Mouse (Mus musculus) spleen, postnatal 36 days (tissue): ENCODE results near the gene Psmc4.

ENCODE experiments used
- DNase-seq, 2 experiments: peaks; one replicate each; pipeline ENCODE4 v3.0.0; 2022; ENCODE audit warnings: low spot score in 2 of 2, mixed read lengths in 1 of 2

Psmc4 gene

DNA sequence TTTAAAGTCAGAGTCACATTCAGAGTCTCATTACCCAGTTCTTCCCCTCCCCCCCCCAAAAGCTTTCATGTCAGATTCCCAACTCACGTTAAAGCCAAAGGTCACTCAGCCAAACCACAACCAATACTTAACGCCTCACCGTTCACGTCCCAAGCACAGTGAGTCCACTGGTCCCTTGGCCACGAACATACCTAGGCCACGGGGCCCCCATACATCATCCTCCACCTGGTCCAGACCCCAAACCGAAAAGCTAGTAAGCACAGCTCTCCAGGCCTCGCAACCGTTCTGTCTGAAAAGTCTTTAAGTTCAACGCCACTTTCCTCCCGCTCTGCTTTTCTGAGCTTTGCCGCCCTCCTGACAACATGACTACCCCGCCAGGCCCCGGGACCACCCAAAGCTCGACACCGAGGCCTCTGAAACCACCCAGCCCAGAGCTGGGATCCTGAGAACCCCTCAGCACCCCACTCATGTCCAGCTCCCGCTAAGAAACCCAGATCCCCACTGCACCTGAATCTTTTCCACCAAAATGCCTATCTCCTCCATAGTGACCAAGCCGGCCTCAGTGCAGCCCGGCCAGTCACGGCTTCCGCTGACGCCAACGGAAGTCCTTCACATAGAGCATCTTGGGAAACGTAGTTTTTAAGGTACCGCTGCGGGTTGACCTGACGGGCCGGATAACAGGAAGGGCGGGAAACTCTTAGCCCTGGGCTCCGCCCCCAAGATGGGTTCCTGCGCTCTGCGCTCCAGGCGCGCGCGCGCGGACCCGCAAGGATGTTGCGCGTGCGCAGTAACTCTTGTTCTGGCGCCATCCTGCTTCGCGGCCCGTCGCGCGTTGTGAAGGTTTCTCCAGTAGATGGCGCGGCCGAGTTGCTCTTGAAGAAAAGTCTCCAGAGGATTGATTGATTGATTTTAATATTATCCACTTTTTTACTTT, at the start of gene Psmc4:
Psmc4 (minus strand) TSS at position 626 of the 934 bp plus-strand sequence.
- DNase-seq, result peak; percentile 98

- DNase-seq, result no peak
These were observed 49.2 kb upstream of the Psmc4 start for GRCm38 (mm10) chr7:28099101-28099500.

- DNase-seq, result no peak
These were observed 43.6 kb upstream of the Psmc4 start for GRCm38 (mm10) chr7:28093541-28093940.

DNA sequence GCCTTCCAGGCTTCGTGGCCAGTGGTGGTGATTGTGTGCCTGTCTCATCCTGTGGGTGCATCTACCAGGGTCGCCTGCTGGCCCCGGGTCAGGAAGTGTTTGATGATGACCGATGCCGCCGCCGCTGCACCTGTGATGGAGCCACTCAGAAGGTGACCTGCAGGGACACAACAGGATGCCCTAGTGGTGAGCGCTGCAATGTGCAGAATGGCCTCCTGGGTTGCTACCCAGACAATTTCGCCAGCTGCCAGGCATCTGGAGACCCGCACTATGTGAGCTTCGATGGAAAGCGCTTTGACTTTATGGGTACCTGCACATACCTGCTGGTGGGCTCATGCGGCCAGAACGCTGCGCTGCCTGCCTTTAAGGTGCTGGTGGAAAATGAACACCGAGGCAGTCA, 36.3 kb upstream of the Psmc4 start:
- no peak for DNase-seq

DNA sequence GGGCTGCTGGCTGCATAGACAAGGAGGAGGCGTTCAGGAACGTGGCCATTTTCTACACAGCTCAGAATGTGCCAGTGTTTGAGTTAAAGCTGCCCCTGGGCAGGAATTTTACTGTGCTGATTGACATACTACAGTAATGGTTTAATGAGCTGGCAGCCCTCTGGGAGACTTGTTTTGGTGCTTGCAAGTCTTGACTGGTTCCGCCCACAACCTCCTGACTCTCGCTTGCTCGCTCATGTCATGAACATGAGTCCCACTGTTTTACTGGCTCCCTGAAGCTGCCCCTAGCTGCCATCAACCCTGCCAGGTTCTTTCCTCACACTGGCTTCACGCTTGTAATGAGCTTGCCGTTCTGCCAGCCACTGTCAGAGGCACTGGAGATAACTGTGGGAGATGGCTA, 34.3 kb upstream of the Psmc4 start:
- no peak for DNase-seq

DNA sequence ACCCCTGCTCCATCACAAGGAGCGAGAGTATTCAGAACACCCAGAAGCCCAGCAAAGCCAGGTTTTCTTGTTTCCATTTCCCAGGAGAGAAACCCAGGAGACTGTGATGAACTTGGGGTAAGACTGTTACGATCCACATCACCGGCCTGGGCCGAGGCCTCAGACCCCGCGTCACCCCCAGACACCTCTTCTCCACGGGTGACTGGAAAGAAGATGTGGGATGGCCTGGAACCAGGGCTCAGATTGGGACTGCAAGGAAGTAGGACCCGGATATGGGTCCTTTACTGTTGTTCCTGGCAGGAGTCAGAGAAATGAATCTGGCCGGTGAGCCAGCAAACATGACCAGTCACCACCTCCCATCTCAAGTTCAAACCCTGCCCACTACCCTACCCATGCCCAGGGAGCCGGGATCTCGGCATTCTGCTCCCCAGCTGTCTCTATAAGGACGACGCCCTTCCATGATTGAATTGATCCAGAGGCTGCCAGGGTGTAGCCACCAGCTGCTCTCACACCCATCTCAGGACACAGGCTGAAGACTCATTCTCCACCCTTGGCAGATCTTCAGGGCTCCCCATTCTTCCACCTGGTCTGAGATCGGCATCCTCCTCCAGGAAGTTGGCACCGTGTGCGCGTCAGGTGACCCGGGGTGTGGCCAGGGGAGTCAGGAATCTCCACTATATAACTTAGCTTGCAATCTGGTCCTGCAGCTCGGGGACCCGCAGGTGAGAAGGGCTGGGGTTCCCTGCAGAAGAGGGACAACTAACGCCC, 20.8 kb upstream of the Psmc4 start, which contains the start of gene Fcgbp:
Fcgbp (plus strand) TSS at position 706 of the 768 bp plus-strand sequence.
- DNase-seq, result no peak

DNA sequence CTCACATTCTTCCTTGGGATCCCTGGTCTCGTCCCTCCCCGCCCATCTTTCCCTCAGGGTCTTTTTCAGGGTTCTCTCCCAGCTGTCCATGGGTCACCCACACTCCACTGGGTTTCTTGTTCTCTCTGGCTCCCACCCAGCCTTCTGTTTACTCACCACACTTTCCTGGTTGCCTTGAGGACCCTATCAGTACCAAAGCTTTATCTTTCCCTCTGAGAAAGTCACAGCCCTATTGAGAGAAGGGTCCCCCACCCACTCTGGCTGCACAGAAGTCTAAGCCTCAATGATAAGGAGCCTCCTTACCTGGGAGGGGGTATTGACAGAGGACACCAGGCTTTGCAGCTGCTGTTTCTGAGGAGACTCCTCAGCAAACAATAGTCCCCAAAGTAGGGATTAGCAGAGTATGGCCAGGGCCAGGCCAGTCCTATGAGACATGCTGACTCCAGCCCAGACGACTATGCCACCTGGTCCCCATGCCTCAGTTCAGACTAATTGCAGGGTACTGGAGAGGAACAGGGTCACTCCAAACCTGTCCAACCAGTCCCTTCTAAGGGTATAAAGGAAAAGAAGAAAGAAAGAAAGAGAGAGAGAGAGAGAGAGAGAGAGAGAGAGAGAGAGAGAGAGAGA, 19.8 kb upstream of the Psmc4 start:
- no peak for DNase-seq

- no peak for DNase-seq
These were observed 18.8 kb upstream of the Psmc4 start for GRCm38 (mm10) chr7:28068661-28069060.

DNA sequence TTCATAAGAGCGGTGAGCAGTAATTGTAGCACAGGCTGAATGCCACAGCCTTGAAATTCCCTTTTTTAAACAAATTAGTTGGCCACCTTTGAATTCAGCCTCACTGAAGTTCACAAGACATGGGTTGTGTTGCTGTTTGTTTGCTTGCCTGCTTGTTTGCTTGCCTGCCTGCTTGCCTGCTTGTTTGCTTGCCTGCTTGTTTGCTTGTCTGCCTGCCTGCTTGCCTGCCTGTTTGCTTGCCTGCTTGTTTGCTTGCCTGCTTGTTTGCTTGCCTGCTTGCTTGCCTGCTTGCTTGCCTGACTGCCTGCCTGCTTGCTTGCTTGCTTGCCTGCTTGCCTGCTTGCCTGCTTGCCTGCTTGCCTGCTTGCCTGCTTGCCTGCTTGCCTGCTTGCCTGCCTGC, 10.1 kb upstream of the Psmc4 start:
- no peak for DNase-seq

DNA sequence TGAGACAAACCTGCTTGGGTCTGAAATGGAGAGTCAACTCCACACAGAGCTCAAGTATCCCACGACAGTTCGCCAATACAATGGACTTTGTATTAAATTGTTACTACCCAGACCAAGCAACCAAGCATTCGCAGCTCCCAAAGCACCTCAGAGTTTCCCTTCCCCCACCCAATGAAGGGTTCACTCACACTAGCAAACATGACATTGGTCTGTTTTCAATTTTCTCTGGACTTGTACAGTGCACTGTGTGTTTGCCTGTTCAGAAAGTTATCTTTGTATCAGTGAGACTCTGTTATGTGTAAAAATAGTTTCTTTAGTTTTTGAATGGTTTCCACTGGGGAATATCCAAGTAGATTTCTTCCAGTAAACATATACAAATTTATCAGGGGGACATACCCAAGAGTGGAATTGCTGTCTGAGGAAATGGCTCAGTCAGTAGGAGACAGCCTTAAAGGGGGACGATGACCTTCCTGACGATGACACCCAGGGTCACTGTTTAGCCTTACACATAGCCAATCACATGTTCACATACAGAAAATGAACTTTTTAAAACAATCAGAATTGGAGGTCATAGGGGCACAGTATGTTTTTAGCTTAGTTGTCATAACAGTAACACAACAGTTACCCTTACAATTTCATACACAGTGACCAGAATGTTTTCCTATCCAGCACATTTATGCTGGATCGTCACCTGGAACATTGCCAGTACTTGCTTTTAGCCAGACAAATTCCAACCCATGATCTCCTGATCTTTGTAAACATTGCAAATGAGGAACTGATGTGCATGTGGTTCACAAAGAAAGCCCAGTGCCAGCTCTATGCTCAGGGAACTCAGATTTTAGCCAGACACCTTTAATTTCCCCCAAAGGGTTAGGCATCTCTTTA, 3.4 kb upstream of the Psmc4 start:
- DNase-seq, result no peak

GRCm38 (mm10) chr7:28050584-28050983, 683 bp upstream of the Psmc4 start:
- no peak for DNase-seq

- DNase-seq, result no peak
These were observed 5.4 kb downstream of the Psmc4 start for GRCm38 (mm10) chr7:28044524-28044923.

- DNase-seq, result no peak
These were observed 35.5 kb downstream of the Psmc4 start for GRCm38 (mm10) chr7:28014445-28014810.

DNA sequence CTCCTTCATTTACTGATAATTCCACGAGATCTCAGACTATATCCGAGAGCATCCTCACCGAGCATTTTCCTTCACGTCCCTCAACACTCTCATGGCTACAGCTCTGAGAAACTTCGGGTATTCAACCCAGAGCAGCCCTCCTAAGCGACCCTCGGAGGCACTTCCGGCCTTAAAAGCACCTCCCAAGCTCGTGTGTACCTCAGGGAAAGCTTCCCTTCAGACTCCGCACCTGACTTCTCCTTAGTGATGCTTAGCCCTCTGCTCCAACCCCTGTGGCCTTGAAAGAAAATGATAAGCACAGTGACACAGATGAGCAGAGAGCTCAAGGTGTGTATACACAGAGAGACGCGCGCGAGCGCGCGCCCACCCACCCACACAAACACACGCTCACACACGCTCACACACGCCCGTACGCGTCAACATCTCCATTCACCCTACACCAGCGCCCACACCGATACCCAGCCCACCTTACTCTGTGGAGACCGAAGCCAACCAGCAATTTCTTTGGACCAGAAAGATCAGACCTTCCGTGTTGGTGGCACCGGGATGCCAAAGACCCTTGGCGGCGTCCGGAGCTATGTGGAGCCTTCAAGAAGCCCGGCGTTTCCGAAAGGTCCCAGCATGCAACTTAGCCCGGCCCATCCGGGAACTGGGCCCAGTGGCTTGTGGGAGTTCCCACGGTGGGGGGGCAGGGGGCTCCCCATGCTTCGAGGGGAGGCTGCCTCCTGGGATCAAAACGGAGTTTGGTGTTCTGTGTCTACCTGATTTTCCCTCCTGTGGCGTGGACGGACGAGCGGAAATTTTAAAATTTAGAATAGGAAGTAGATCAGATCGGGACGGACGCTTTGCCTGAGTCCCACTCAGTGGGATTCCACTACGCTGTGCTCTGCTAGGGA, 36.1 kb downstream of the Psmc4 start, which contains the start of gene Zfp850:
Zfp850 (minus strand) TSS at position 567 of the 896 bp plus-strand sequence.
- peak; percentile 69 to 70 for DNase-seq

DNA sequence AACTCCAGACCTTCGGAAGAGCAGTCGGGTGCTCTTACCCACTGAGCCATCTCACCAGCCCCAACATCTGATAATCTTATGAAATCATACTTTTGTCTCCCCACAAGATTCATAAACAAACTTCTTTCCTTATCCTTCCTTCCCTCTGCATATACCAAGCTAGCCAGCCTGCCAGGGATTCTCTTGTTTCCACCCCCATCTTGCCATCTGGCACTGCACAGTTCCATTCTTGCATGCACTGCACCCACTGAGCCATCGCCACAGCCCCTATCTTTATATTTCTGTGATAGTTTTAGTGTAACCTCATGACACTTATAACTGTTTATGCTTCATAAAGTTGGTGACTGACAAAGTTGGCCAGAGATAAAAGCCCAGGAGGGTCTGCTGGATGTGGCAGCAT, 39.6 kb downstream of the Psmc4 start:
- no peak for DNase-seq
